Mouse (Mus musculus) heart, postnatal 4 days (tissue): ENCODE measurements around the gene Tifa. TPM values are rescaled to one million over a fixed set of nuclear protein-coding genes. Genes with fewer than 3 reads are reported as not detected.

Experiments
- DNase-seq: peaks from one replicate; pipeline ENCODE4 v3.0.0; 2021
- total RNA-seq, 2 experiments: library from RNA; stranded (reverse); gene quantifications; 2 replicates each; pipeline ENCODE4 v1.2.3; 2021

Tifa gene
- total RNA-seq, 2 experiments from 2014 or later: 2.0 to 2.1 TPM

GRCm38 (mm10) chr3:127868880-127869279 is 79.3 kb downstream of the Tifa start:
- no peak for DNase-seq

GRCm38 (mm10) chr3:127871575-127871974 is 82.0 kb downstream of the Tifa start:
- peak; percentile 16 for DNase-seq

- DNase-seq: no peak
Observed at GRCm38 (mm10) chr3:127874254-127874883, 84.8 kb downstream of the Tifa start.

- DNase-seq: no peak
Observed at GRCm38 (mm10) chr3:127875059-127875458, 85.5 kb downstream of the Tifa start.

- no peak for DNase-seq
Observed at GRCm38 (mm10) chr3:127875509-127875908, 85.9 kb downstream of the Tifa start.

- no peak for DNase-seq
Observed at GRCm38 (mm10) chr3:127879968-127880367, 90.4 kb downstream of the Tifa start.

- DNase-seq: no peak
Observed at GRCm38 (mm10) chr3:127881684-127882083, 92.1 kb downstream of the Tifa start.

Other genes with a start within 250 kb of the Tifa start
- gene Larp7, start 236.5 kb upstream of the Tifa start, total RNA-seq: 10 to 100 TPM; 45.7 to 47.6 TPM
- gene Zgrf1, start 236.3 kb upstream of the Tifa start, total RNA-seq: 1 to 10 TPM; 8.6 to 9.1 TPM
- not detected for gene Neurog2, start 156.7 kb upstream of the Tifa start, total RNA-seq
- 1 to 10 TPM; 4.4 to 4.6 TPM for gene Alpk1, start 9.3 kb upstream of the Tifa start, total RNA-seq
- gene Ap1ar, start 47.7 kb downstream of the Tifa start, total RNA-seq: 10 to 100 TPM; 19.7 to 20.6 TPM
- 10 to 100 TPM in 1 of 2 experiments, 1 to 10 TPM in 1; 9.4 to 11.7 TPM for gene Fam241a, start 106.5 kb downstream of the Tifa start, total RNA-seq